9 mouse cellular contexts compared by ENCODE assay signal in genomic region chr6:148943695-148944094, GRCm38 (mm10). TPM values are rescaled to one million over a fixed set of nuclear protein-coding genes. Genes with fewer than 3 reads are reported as not detected.
DNase-seq lines count a peak whose midpoint lies in the region; ATAC-seq and TF ChIP-seq lines count a peak whose summit lies in the region.
"Had no signal": no experiment of that assay in that cellular context is flagged by ENCODE, and none has a peak within 500 bp of the region (broad histone marks: within the 10 kb centered on the region; RNA-seq: fewer than 3 reads in every experiment).

No protein-coding gene starts in this region.

- H3K4me3 ChIP-seq in lung, embryonic 14.5 days (ENCODE audit: low read depth, low read length), result peak overlapping the region; percentile 94
- H3K4me3 ChIP-seq in forebrain, embryonic 10.5 days, result peak overlapping the region; percentile 92
- H3K4me3 ChIP-seq in limb, embryonic 11.5 days (ENCODE audit: low read depth, low read length), result peak overlapping the region; percentile 97
- H3K4me3 ChIP-seq in neural tube, embryonic 14.5 days (ENCODE audit: low read depth, low read length), result peak overlapping the region; percentile 90; the same call in 1 of the 2 replicates

- no peak for TF ChIP-seq CTCF in lung, embryonic 14.5 days (IDR thresholded peaks at IDR 0.05; ENCODE audit: low read depth)

- H3K4me2 ChIP-seq in lung, embryonic 14.5 days, result peak overlapping the region; percentile 71
- H3K4me2 ChIP-seq in limb, embryonic 11.5 days (ENCODE audit: low read depth, severe bottlenecking), result peak overlapping the region; percentile 62
- H3K4me2 ChIP-seq in neural tube, embryonic 14.5 days (ENCODE audit: low read depth, low read length), result peak overlapping the region; percentile 76

- DNase-seq in lung, embryonic 14.5 days, result no peak
- DNase-seq in lung, adult 18-20 months, result no peak
- no peak for DNase-seq in forebrain, embryonic 10.5 days (ENCODE audit: extremely low spot score, low spot score)
- peak; percentile 28 for DNase-seq in limb, embryonic 11.5 days (ENCODE audit: low spot score)
- DNase-seq in urinary bladder, adult 2 months (ENCODE audit: low spot score), result no peak
- no peak for DNase-seq in right cerebral cortex, postnatal 14 days
- DNase-seq: gastrocnemius, postnatal 25 days had no signal

- peaks cover 13% of the 10 kb centered on the region for H3K36me3 ChIP-seq in lung, embryonic 14.5 days (ENCODE audit: insufficient read depth)
- H3K36me3 ChIP-seq in forebrain, embryonic 10.5 days (replicated peaks), result peaks cover 41% of the 10 kb centered on the region
- no peaks in the 10 kb centered on the region; the same call in 1 of the 2 replicates for H3K36me3 ChIP-seq in limb, embryonic 11.5 days (ENCODE audit: control insufficient read depth, insufficient read depth, low read length)
- no peaks in the 10 kb centered on the region for H3K36me3 ChIP-seq in neural tube, embryonic 14.5 days (ENCODE audit: control insufficient read depth, insufficient read depth, low read length)

- 12% methylated on average over 3 of the region's 3 CpGs for WGBS in lung, embryonic 14.5 days
- 14% methylated on average over 3 of the region's 3 CpGs for WGBS in forebrain, embryonic 10.5 days
- 29% methylated on average over 3 of the region's 3 CpGs for WGBS in limb, embryonic 11.5 days
- 16% methylated on average over 3 of the region's 3 CpGs for WGBS in neural tube, embryonic 14.5 days

- no peaks in the 10 kb centered on the region for H3K9me3 ChIP-seq in lung, embryonic 14.5 days (ENCODE audit: low read depth, low read length)
- H3K9me3 ChIP-seq in forebrain, embryonic 10.5 days, result no peaks in the 10 kb centered on the region
- no peaks in the 10 kb centered on the region for H3K9me3 ChIP-seq in limb, embryonic 11.5 days (ENCODE audit: control insufficient read depth, low read length)
- no peaks in the 10 kb centered on the region for H3K9me3 ChIP-seq in neural tube, embryonic 14.5 days (ENCODE audit: control insufficient read depth, low read length)

- peak overlapping the region; percentile 97 for H3K9ac ChIP-seq in lung, embryonic 14.5 days
- peak overlapping the region; percentile 98 for H3K9ac ChIP-seq in limb, embryonic 11.5 days (ENCODE audit: low read length)
- H3K9ac ChIP-seq in neural tube, embryonic 14.5 days (replicated peaks; ENCODE audit: low read depth, low read length), result peak overlapping the region; percentile 21; the same call in 1 of the 2 replicates

- peak overlapping the region; percentile 50; the same call in 1 of the 2 replicates for H3K27ac ChIP-seq in lung, embryonic 14.5 days (ENCODE audit: low read depth)
- H3K27ac ChIP-seq in forebrain, embryonic 10.5 days, result peak overlapping the region; percentile 100
- no peak overlapping the region for H3K27ac ChIP-seq in limb, embryonic 11.5 days (replicated peaks; ENCODE audit: low read depth, low read length)
- H3K27ac ChIP-seq in neural tube, embryonic 14.5 days (ENCODE audit: low read depth, low read length), result no peak overlapping the region

- 0 out of 2 replicates have a peak, but pooled peaks cover 2% of the 10 kb centered on the region for H3K4me1 ChIP-seq in lung, embryonic 14.5 days (ENCODE audit: insufficient read depth)
- H3K4me1 ChIP-seq in forebrain, embryonic 10.5 days, result peaks cover 39% of the 10 kb centered on the region
- no peaks in the 10 kb centered on the region for H3K4me1 ChIP-seq in limb, embryonic 11.5 days (ENCODE audit: control insufficient read depth, insufficient read depth, low read length)
- peaks cover 9% of the 10 kb centered on the region; the same call in 1 of the 2 replicates for H3K4me1 ChIP-seq in neural tube, embryonic 14.5 days (ENCODE audit: control insufficient read depth, insufficient read depth, low read length)

- no peak for ATAC-seq in lung, embryonic 14.5 days (ENCODE audit: insufficient read depth)
- ATAC-seq in limb, embryonic 11.5 days (ENCODE audit: insufficient number of reproducible peaks, low FRiP score, low TSS enrichment, low read depth), result no peak
- no peak for ATAC-seq in neural tube, embryonic 14.5 days (ENCODE audit: low read depth)
- no peak for ATAC-seq in erythroid progenitor cell, adult 5-6 weeks (replicated peaks; ENCODE audit: low FRiP score, poor library complexity, severe bottlenecking)

- H3K27me3 ChIP-seq in lung, embryonic 14.5 days (ENCODE audit: insufficient read depth, low read length), result no peaks in the 10 kb centered on the region
- H3K27me3 ChIP-seq in forebrain, embryonic 10.5 days (ENCODE audit: poor library complexity, severe bottlenecking), result no peaks in the 10 kb centered on the region
- no peaks in the 10 kb centered on the region for H3K27me3 ChIP-seq in limb, embryonic 11.5 days (ENCODE audit: control insufficient read depth, insufficient read depth, low read length)
- H3K27me3 ChIP-seq in neural tube, embryonic 14.5 days (ENCODE audit: control insufficient read depth, insufficient read depth, low read length), result no peaks in the 10 kb centered on the region

RNA-seq across cellular contexts. Expression of gene Sinhcaf, which starts 2.6 kb away (rescaled TPM):
- polyA plus RNA-seq in lung, embryonic 14.5 days (2014; fragmentation: Nextera tagmentation; extraction: Ambion mirVana), result 150 and 151 TPM in 2 replicates
- 333 and 368 TPM in 2 replicates for polyA plus RNA-seq in forebrain, embryonic 10.5 days (2016; fragmentation: Nextera tagmentation; extraction: Ambion mirVana)
- 224 and 241 TPM in 2 replicates for polyA plus RNA-seq in limb, embryonic 11.5 days (2014; fragmentation: Nextera tagmentation; extraction: Ambion mirVana)
- polyA plus RNA-seq in neural tube, embryonic 14.5 days (2014; fragmentation: Nextera tagmentation; extraction: Ambion mirVana), result 35.5 and 56.0 TPM in 2 replicates
- 17.8 and 20.9 TPM in 2 replicates for polyA plus RNA-seq in urinary bladder, adult 2 months (2012; rRNA removed)
- total RNA-seq in erythroid progenitor cell, adult 5-6 weeks (2015; ENCODE audit: low replicate concordance), result 1.1 and 9.2 TPM in 2 replicates
- total RNA-seq in erythroid progenitor cell, adult 5-6 weeks (2017; ENCODE audit: low replicate concordance), result 4.5 and 14.1 TPM in 2 replicates

RNA-seq across cellular contexts. Expression of gene Caprin2, which starts 47.7 kb away (rescaled TPM):
- 10.4 and 11.2 TPM in 2 replicates for polyA plus RNA-seq in lung, embryonic 14.5 days (2014; fragmentation: Nextera tagmentation; extraction: Ambion mirVana)
- polyA plus RNA-seq in forebrain, embryonic 10.5 days (2016; fragmentation: Nextera tagmentation; extraction: Ambion mirVana), result 18.9 and 21.3 TPM in 2 replicates
- polyA plus RNA-seq in limb, embryonic 11.5 days (2014; fragmentation: Nextera tagmentation; extraction: Ambion mirVana), result 10.8 and 12.3 TPM in 2 replicates
- polyA plus RNA-seq in neural tube, embryonic 14.5 days (2014; fragmentation: Nextera tagmentation; extraction: Ambion mirVana), result 9.1 and 10.2 TPM in 2 replicates
- polyA plus RNA-seq in urinary bladder, adult 2 months (2012; rRNA removed), result 16.5 and 19.3 TPM in 2 replicates
- total RNA-seq in erythroid progenitor cell, adult 5-6 weeks (2015; ENCODE audit: low replicate concordance), result 13.0 and 23.9 TPM in 2 replicates
- 8.5 and 16.4 TPM in 2 replicates for total RNA-seq in erythroid progenitor cell, adult 5-6 weeks (2017; ENCODE audit: low replicate concordance)

Comparison
In these comparisons a context has a peak if more than half of its experiments do, and no peak if none do; other contexts are left out.
1. H3K27ac ChIP-seq: peak in lung, embryonic 14.5 days (single experiment) and forebrain, embryonic 10.5 days (single experiment); none in limb, embryonic 11.5 days (single experiment) and neural tube, embryonic 14.5 days (single experiment).
2. H3K9ac ChIP-seq: peak in every context shown above with its lines; median percentile 98 in limb, embryonic 11.5 days; 97 in lung, embryonic 14.5 days; 21 in neural tube, embryonic 14.5 days.
3. Peak in every context shown above with its lines, with median percentiles within 50 percentile points of each other: H3K4me2 ChIP-seq and H3K4me3 ChIP-seq.